Mouse (Mus musculus): ENCODE measurements around the gene Ermard. TPM values are rescaled to one million over a fixed set of nuclear protein-coding genes. Genes with fewer than 3 reads are reported as not detected.
"Not testable (repeated sequence)": the region's sequence is repeated elsewhere in the genome, so short reads cannot be mapped to it uniquely, and the experiment has no call there.

The Ermard gene
- polyA plus RNA-seq, 1 experiment from 2014 or later = 78.9 TPM

DNA sequence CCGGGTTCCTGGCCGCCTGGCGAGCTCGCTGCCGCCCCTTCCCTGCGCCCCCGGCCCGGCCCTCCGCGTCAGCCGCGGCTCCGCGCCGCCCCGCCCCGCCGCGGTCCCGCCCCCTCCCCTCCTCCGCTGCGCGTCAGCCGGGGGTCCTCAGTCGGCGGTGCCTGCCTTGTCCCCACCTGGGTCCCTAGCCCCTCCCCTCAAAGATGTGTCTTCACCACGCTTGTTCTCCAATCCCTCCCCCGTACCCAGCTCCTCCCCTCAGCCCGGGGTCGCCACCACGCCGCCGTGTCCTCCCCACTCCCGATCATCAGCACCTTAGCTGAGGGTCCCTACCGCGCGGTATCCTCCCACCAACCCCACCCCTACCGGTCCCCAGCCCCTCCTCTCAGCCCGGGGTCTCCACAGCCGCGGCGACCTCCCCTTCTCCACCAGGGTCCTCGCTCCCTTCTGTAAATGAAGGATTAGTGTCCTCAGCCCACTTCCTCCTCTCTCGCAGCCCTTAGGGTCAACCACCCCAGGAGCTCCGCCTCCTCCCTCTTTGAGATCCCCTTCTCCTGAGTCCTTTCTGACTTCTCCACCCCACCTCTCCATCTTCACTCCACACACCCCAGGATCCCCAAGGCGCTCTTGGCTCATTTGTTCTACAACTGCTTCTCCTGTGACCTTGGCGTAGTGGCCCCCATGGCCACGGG lies 16.4 kb upstream of the Ermard start:
- no CpG with 5 or more reads among the region's 48 CpGs for WGBS
- H3K27me3 ChIP-seq (ENCODE audit: insufficient read depth, low read length); H3K27ac ChIP-seq (ENCODE audit: low read depth); H3K36me3 ChIP-seq (ENCODE audit: insufficient read depth); H3K9ac ChIP-seq; H3K4me2 ChIP-seq; DNase-seq; H3K4me1 ChIP-seq (ENCODE audit: insufficient read depth); H3K9me3 ChIP-seq (ENCODE audit: low read depth, low read length); H3K4me3 ChIP-seq (ENCODE audit: low read depth, low read length): not testable (repeated sequence)
- peak; percentile 85 for ATAC-seq (ENCODE audit: insufficient read depth)

DNA sequence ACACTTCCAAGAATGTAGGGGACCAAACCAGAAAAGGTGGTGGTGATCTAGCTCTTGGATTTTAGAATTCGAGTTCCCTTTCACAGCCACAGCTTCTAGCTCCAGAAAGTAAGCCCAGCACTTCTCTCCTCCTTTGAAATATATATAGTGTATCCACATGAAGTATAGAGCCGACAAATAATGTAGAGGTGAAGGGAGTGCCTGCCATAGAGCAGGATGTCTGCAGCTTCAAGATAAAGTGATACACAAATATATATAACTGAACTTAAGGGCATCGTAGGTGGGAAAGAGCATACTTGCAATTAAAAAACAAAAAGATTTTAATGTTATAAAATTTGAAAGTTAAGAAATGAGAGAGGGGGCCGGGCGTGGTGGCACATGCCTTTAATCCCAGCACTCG lies 15.5 kb upstream of the Ermard start:
- not testable (repeated sequence) for DNase-seq; H3K4me2 ChIP-seq; H3K36me3 ChIP-seq (ENCODE audit: insufficient read depth); H3K4me3 ChIP-seq (ENCODE audit: low read depth, low read length); H3K27ac ChIP-seq (ENCODE audit: low read depth); ATAC-seq (ENCODE audit: insufficient read depth); H3K9ac ChIP-seq; H3K27me3 ChIP-seq (ENCODE audit: insufficient read depth, low read length); H3K9me3 ChIP-seq (ENCODE audit: low read depth, low read length); H3K4me1 ChIP-seq (ENCODE audit: insufficient read depth)
- WGBS = no CpG with 5 or more reads among the region's 6 CpGs

DNA sequence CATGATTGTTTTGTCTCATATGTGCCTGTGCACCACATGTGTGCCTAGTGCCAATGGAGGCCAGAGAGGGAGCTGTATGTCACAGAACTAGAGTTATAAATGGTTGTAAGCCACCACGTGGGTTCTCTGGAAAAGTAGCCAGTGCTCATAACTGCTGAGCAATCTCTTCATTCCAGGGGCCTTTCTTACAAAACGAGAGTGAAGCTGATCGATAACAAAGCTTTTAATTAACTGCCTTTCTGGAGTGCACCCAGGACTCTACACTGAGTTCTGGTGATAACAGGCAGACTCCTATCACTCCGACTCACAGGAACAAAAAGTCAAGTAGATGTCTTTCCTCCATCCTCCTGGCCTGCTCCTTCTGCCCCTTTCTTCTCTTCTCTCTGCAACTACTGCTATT lies 9.6 kb upstream of the Ermard start:
- ATAC-seq (ENCODE audit: insufficient read depth); H3K9ac ChIP-seq; H3K4me3 ChIP-seq (ENCODE audit: low read depth, low read length); DNase-seq; H3K27ac ChIP-seq (ENCODE audit: low read depth); H3K4me1 ChIP-seq (ENCODE audit: insufficient read depth); H3K4me2 ChIP-seq; H3K27me3 ChIP-seq (ENCODE audit: insufficient read depth, low read length); H3K9me3 ChIP-seq (ENCODE audit: low read depth, low read length); H3K36me3 ChIP-seq (ENCODE audit: insufficient read depth): not testable (repeated sequence)
- no CpG with 5 or more reads among the region's 4 CpGs for WGBS

DNA sequence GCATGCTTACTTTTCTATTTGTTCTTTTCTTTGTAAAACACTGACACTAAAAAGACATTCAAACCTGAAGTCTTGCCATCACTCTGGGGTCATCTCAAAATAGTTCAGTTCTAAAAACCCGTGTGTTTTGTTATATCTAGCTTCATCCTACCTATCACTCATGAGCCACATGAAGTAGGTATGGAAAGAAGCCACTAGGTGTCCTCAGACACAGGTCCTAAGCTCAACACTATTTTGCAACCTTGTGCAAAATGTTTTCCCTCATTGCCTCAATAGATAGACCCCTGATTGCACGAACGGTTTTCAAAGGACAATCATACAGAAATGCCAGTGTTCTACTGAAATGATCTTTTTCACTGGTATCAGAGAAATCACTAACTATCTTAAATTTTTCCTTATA lies 553 bp upstream of the Ermard start:
- not testable (repeated sequence) for ATAC-seq (ENCODE audit: insufficient read depth); H3K27me3 ChIP-seq (ENCODE audit: insufficient read depth, low read length); DNase-seq; H3K9ac ChIP-seq; H3K36me3 ChIP-seq (ENCODE audit: insufficient read depth); H3K27ac ChIP-seq (ENCODE audit: low read depth); H3K4me2 ChIP-seq; H3K4me3 ChIP-seq (ENCODE audit: low read depth, low read length); H3K9me3 ChIP-seq (ENCODE audit: low read depth, low read length); H3K4me1 ChIP-seq (ENCODE audit: insufficient read depth)
- WGBS = no CpG with 5 or more reads among the region's 3 CpGs

DNA sequence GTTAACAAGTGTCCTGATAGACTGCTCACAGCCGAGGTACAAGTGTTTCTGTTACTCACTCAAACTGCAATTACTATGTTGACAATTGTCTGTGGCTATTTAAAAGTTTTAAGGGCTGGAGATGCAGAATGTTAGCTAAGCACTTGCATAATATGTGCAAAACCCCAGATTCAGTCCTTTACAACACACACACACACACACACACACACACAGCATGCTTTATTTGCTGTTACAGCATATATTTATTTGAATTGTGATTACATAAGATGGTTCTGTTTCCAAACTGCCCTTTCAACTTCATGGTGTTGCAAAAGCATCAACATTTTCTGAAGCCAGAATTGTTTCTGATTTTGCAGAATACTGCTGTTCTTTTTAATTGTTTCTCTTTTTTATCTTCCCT lies 9.3 kb downstream of the Ermard start:
- H3K27ac ChIP-seq (ENCODE audit: low read depth); H3K4me1 ChIP-seq (ENCODE audit: insufficient read depth); H3K36me3 ChIP-seq (ENCODE audit: insufficient read depth); H3K4me2 ChIP-seq; DNase-seq; H3K9ac ChIP-seq; ATAC-seq (ENCODE audit: insufficient read depth); H3K4me3 ChIP-seq (ENCODE audit: low read depth, low read length); H3K27me3 ChIP-seq (ENCODE audit: insufficient read depth, low read length); H3K9me3 ChIP-seq (ENCODE audit: low read depth, low read length): not testable (repeated sequence)
- WGBS = no CpG with 5 or more reads among the region's 1 CpGs

DNA sequence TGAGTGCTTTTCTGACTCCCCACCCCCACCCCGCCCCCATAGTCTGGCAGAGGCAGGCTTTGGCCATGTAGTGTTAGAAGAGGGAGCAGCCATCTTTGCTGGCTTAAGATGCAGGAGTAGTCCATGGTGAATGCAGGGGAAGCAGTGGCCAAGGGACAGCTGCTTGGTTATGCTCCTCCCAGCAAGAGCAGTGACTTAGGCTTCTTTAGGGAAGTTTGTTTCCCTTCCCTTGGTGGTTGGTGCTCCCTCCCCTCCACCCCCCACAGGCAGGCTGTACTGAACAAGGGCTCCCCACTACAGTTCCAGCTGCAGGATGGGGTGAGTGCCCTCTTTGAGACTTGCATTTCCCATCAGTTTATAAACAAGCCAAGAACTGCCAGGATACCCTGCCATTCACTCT lies 11.8 kb downstream of the Ermard start:
- H3K27me3 ChIP-seq (ENCODE audit: insufficient read depth, low read length); H3K4me1 ChIP-seq (ENCODE audit: insufficient read depth); H3K9me3 ChIP-seq (ENCODE audit: low read depth, low read length); H3K9ac ChIP-seq; DNase-seq; H3K4me3 ChIP-seq (ENCODE audit: low read depth, low read length); H3K27ac ChIP-seq (ENCODE audit: low read depth); H3K4me2 ChIP-seq: not testable (repeated sequence)
- WGBS = 56% methylated on average over 1 of the region's 1 CpGs
- peaks cover 11% of the 10 kb centered on the region for H3K36me3 ChIP-seq (ENCODE audit: insufficient read depth)
- peak; percentile 17; the same call in 1 of the 2 replicates for ATAC-seq (ENCODE audit: insufficient read depth)

DNA sequence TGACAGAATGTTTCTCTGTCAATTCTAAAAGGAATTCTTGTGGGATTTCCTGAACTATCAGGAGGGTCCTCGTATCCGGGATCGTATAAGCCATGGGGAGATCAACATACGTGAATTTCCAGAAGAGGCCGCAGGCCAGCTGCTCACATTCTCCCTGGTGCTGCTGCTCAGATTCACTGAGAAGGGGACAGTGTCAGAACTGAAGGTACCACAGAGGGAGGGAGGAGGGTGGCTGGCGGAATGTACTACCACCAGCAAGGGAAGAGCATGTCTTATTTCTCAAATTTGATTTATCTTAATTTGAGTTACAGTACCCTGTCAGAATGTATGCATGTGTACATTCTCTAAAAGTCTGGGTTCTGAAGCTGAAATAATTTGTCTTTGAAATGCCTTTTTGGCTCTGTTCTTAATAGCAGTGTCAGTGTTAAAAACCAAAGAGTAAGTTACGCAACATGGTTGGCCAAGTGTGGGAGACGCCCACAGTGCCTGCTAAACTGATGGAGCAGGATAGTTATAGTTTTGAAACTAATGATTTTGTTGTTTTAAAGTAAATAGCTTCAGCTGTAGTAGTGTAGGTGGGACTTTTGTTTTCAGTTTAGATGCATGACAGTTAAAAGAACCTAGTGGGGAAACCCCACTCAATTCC lies 12.3 kb downstream of the Ermard start:
- H3K4me3 ChIP-seq (ENCODE audit: low read depth, low read length); H3K4me2 ChIP-seq; H3K9me3 ChIP-seq (ENCODE audit: low read depth, low read length); ATAC-seq (ENCODE audit: insufficient read depth); H3K27ac ChIP-seq (ENCODE audit: low read depth); H3K4me1 ChIP-seq (ENCODE audit: insufficient read depth); DNase-seq; H3K27me3 ChIP-seq (ENCODE audit: insufficient read depth, low read length); H3K9ac ChIP-seq: not testable (repeated sequence)
- 92% methylated on average over 5 of the region's 8 CpGs for WGBS
- H3K36me3 ChIP-seq (ENCODE audit: insufficient read depth) = peaks cover 11% of the 10 kb centered on the region

DNA sequence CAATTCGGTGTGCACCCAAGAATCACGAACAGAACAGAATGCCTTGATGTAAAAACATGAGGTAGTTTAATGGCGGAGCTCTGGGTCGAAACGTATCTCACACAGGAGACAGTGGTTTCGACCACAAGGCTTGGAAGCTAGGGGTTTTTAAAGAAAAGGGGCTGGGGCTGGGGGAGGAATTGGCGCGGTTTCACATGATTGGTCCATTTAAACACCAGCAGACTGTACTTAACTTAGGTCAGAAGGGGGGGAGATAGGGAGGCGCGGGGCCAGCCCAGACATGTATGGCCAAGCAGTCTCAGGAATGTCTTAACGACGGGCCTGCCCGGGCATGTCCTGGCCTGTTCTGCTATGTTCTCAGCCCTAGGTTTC lies 12.8 kb downstream of the Ermard start:
- not testable (repeated sequence) for DNase-seq; H3K27me3 ChIP-seq (ENCODE audit: insufficient read depth, low read length); H3K27ac ChIP-seq (ENCODE audit: low read depth); ATAC-seq (ENCODE audit: insufficient read depth); H3K4me3 ChIP-seq (ENCODE audit: low read depth, low read length); H3K9me3 ChIP-seq (ENCODE audit: low read depth, low read length); H3K9ac ChIP-seq; H3K4me1 ChIP-seq (ENCODE audit: insufficient read depth); H3K4me2 ChIP-seq
- H3K36me3 ChIP-seq (ENCODE audit: insufficient read depth) = peaks cover 11% of the 10 kb centered on the region
- WGBS = 89% methylated on average over 11 of the region's 13 CpGs
